14 mouse cellular contexts compared by ENCODE assay signal in genomic region chr3:89659938-89660620, GRCm38 (mm10). TPM values are rescaled to one million over a fixed set of nuclear protein-coding genes. Genes with fewer than 3 reads are reported as not detected.
DNase-seq lines count a peak whose midpoint lies in the region; ATAC-seq lines count a peak whose summit lies in the region.
"Had no signal": no experiment of that assay in that cellular context is flagged by ENCODE, and none has a peak within 500 bp of the region (broad histone marks: within the 10 kb centered on the region; RNA-seq: fewer than 3 reads in every experiment).

No protein-coding gene starts in this region.

- H3K27ac ChIP-seq in heart, embryonic 10.5 days = peak overlapping the region; percentile 3; the same call in 1 of the 2 replicates
- H3K27ac ChIP-seq in heart, embryonic 12.5 days (ENCODE audit: poor library complexity, severe bottlenecking) = no peak overlapping the region
- H3K27ac ChIP-seq: heart, embryonic 15.5 days; limb, embryonic 12.5 days had no signal

- H3K4me2 ChIP-seq in heart, embryonic 12.5 days = no peak overlapping the region
- H3K4me2 ChIP-seq: heart, embryonic 15.5 days; limb, embryonic 12.5 days had no signal

- H3K9me3 ChIP-seq in heart, embryonic 10.5 days = no peaks in the 10 kb centered on the region
- H3K9me3 ChIP-seq in heart, embryonic 12.5 days (replicated peaks) = no peaks in the 10 kb centered on the region
- H3K9me3 ChIP-seq: heart, embryonic 15.5 days; limb, embryonic 12.5 days had no signal

- WGBS in heart, embryonic 10.5 days = 58% methylated on average over 11 of the region's 11 CpGs
- WGBS in heart, embryonic 12.5 days = 51% methylated on average over 11 of the region's 11 CpGs

- no peaks in the 10 kb centered on the region for H3K36me3 ChIP-seq in heart, embryonic 10.5 days
- no peaks in the 10 kb centered on the region for H3K36me3 ChIP-seq in heart, embryonic 12.5 days
- H3K36me3 ChIP-seq: heart, embryonic 15.5 days; limb, embryonic 12.5 days had no signal

- H3K4me1 ChIP-seq in heart, embryonic 10.5 days = peaks cover 24% of the 10 kb centered on the region
- H3K4me1 ChIP-seq in heart, embryonic 12.5 days (replicated peaks) = peaks cover 19% of the 10 kb centered on the region

- no peaks in the 10 kb centered on the region for H3K27me3 ChIP-seq in heart, embryonic 10.5 days (ENCODE audit: insufficient read depth, poor library complexity, severe bottlenecking)
- H3K27me3 ChIP-seq in heart, embryonic 12.5 days (replicated peaks) = no peaks in the 10 kb centered on the region
- H3K27me3 ChIP-seq: heart, embryonic 15.5 days; limb, embryonic 12.5 days had no signal

- H3K4me3 ChIP-seq in heart, embryonic 10.5 days = no peak overlapping the region
- H3K4me3 ChIP-seq in heart, embryonic 12.5 days = no peak overlapping the region
- H3K4me3 ChIP-seq: erythroblast, embryonic 14.5 days; heart, embryonic 15.5 days; limb, embryonic 12.5 days had no signal

- DNase-seq in heart, embryonic 10.5 days (ENCODE audit: low spot score) = no peak
- DNase-seq in right cerebral cortex, adult 18-20 months = peak; percentile 26
- DNase-seq in right cerebral cortex, postnatal 25 days = no peak
- peak; percentile 44 for DNase-seq in layer of hippocampus, adult 9-10 months (ENCODE audit: low spot score)
- no peak for DNase-seq in lung, postnatal 4 days
- DNase-seq in gastrocnemius, adult 8-10 months (ENCODE audit: low spot score in 2 of 2) = no peak
- no peak for DNase-seq in gastrocnemius, postnatal 25 days
- DNase-seq: cerebellum, postnatal 10 days; gastrocnemius, postnatal 36 days; thymus, postnatal 25 days had no signal

- H3K9ac ChIP-seq in heart, embryonic 12.5 days = no peak overlapping the region
- H3K9ac ChIP-seq: heart, embryonic 15.5 days; limb, embryonic 12.5 days had no signal

- no peak for ATAC-seq in heart, embryonic 12.5 days (ENCODE audit: insufficient number of reproducible peaks, low FRiP score)

RNA-seq across cellular contexts. Expression of gene Adar, which starts 54.7 kb away (rescaled TPM):
- polyA plus RNA-seq in heart, embryonic 10.5 days (2016; fragmentation: Nextera tagmentation; extraction: Ambion mirVana) = 8.6 and 10.0 TPM in 2 replicates
- polyA plus RNA-seq in heart, embryonic 12.5 days (2016; fragmentation: Nextera tagmentation; extraction: Ambion mirVana) = 11.6 and 11.7 TPM in 2 replicates
- total RNA-seq in gastrocnemius, adult 8-10 months (2022) = 1 to 10 TPM; 1.4 to 2.2 (median 1.8) TPM
- total RNA-seq in gastrocnemius, postnatal 25 days (2021) = 1 to 10 TPM; 2.5 to 3.2 TPM

Comparison
In these comparisons a context has a peak if more than half of its experiments do, and no peak if none do; other contexts are left out.
1. DNase-seq: peak in right cerebral cortex, adult 18-20 months (single experiment) and layer of hippocampus, adult 9-10 months (single experiment); none in heart, embryonic 10.5 days (single experiment), right cerebral cortex, postnatal 25 days (single experiment), lung, postnatal 4 days (0 of 2), gastrocnemius, adult 8-10 months (0 of 2) and gastrocnemius, postnatal 25 days (single experiment).